Mouse (Mus musculus): ENCODE measurements around the gene Pde1a. TPM values are rescaled to one million over a fixed set of nuclear protein-coding genes. Genes with fewer than 3 reads are reported as not detected.

Pde1a gene
- total RNA-seq, 1 experiment = 0.31 TPM

DNA sequence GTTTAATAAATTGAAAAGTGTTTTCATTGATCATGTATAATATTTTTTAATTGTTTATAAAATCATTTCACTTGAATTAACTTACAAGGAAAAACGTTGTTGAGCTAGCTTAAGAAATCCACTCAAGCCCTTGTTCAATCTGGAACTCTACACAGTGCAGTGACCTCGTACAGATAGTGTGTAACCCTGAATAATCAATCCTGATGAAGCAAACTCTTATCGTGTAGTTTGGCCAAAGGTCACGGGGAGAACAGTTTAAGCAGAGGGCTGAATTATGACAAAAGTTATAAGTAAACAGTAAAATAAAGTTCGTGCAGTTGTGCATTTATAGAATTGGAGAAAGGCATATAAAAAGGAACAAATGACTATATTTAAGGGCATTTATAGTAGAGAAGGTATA is 159.7 kb downstream of the Pde1a start:
- Histone ChIP-seq H3K9me3 (ENCODE audit: control insufficient read depth, insufficient read depth, low read depth, low read length) (no peaks in the 10 kb centered on the region), H3K4me1 (ENCODE audit: control insufficient read depth in 2 of 2, insufficient read depth in 2 of 2, low read length in 2 of 2, poor library complexity in 1 of 2) (no peaks in the 10 kb centered on the region; a peak in 1 of 4 replicates), H3K4me3 (ENCODE audit: insufficient read depth in 1 of 2, low read depth in 1 of 2, low read length in 2 of 2, poor library complexity in 1 of 2, severe bottlenecking in 1 of 2) (no peak overlapping the region), H3K36me3 (ENCODE audit: control insufficient read depth, insufficient read depth, low read length, poor library complexity, severe bottlenecking) (no peaks in the 10 kb centered on the region), H3K27ac (ENCODE audit: insufficient read depth, low read depth, low read length, poor library complexity, severe bottlenecking) (no peak overlapping the region), H3K9ac (ENCODE audit: insufficient read depth, low read depth, low read length, poor library complexity, severe bottlenecking) (no peak overlapping the region)
- no peak for DNase-seq (ENCODE audit: low read depth, low spot score)
- in situ Hi-C loops (cut with MboI; ENCODE audit: low sequenced_read_pairs in 2 of 2, unreplicated experiment in 2 of 2) = no loop called here
- TF ChIP-seq ZC3H11A (IDR thresholded peaks at IDR 0.05; ENCODE audit: borderline replicate concordance, low read depth, low read length) (no peak), MAFK (IDR thresholded peaks at IDR 0.05; ENCODE audit: insufficient read depth, low read depth, low read length) (no peak), CHD2 (IDR thresholded peaks at IDR 0.05; ENCODE audit: low read depth, low read length) (no peak), ZNF384 (IDR thresholded peaks at IDR 0.05; ENCODE audit: low read depth, low read length) (no peak), HCFC1 (IDR thresholded peaks at IDR 0.05; ENCODE audit: borderline replicate concordance, insufficient read depth, low read length) (no peak)

DNA sequence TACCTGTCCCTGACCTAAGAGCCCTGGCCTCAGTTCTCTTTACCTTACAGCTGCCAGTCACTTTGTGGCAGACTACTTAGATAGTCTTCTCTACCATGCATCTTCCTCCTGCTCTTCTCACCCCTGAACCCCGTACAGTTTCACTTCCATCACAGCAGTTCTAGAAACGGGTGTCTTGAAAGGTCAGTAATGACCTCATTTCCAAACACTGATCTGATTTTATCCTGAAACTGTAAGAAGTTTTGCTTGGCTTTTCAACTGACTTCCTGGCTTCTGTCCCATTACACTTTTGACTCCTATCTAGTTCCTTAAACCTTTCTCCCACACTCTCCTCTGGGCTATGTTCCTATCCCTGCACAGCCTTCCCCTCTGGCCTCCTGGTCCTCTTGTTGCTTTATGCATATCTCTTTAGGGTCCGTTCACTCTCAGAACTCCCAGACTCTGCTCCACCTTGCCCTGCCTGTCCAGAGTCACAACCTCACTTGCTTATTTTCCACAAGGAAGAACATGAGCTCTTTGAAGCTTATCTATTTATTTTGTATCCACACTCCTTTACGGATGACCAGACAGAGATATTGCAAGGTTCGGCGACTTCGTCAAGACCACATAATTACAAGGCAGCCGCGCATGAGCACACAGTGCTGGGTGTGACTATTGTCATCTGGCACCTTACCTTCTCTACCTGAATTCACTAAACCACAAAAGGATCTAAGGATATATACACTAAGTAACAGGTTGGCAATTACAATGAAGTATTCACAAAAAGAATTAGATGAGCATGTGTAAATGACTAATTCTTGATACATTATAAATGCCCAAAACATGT is 162.4 kb downstream of the Pde1a start:
- Histone ChIP-seq H3K27ac (ENCODE audit: insufficient read depth, low read depth, low read length, poor library complexity, severe bottlenecking) (no peak overlapping the region), H3K9me3 (ENCODE audit: control insufficient read depth, insufficient read depth, low read depth, low read length) (no peaks in the 10 kb centered on the region), H3K4me3 (ENCODE audit: insufficient read depth in 1 of 2, low read depth in 1 of 2, low read length in 2 of 2, poor library complexity in 1 of 2, severe bottlenecking in 1 of 2) (no peak overlapping the region), H3K4me1 (ENCODE audit: control insufficient read depth in 2 of 2, insufficient read depth in 2 of 2, low read length in 2 of 2, poor library complexity in 1 of 2) (no peaks in the 10 kb centered on the region; a peak in 1 of 4 replicates), H3K9ac (ENCODE audit: insufficient read depth, low read depth, low read length, poor library complexity, severe bottlenecking) (no peak overlapping the region), H3K36me3 (ENCODE audit: control insufficient read depth, insufficient read depth, low read length, poor library complexity, severe bottlenecking) (no peaks in the 10 kb centered on the region)
- no peak for DNase-seq (ENCODE audit: low read depth, low spot score)
- in situ Hi-C loops (cut with MboI; ENCODE audit: low sequenced_read_pairs in 2 of 2, unreplicated experiment in 2 of 2) = no loop called here
- TF ChIP-seq ZC3H11A (IDR thresholded peaks at IDR 0.05; ENCODE audit: borderline replicate concordance, low read depth, low read length) (no peak), ZNF384 (IDR thresholded peaks at IDR 0.05; ENCODE audit: low read depth, low read length) (no peak)

DNA sequence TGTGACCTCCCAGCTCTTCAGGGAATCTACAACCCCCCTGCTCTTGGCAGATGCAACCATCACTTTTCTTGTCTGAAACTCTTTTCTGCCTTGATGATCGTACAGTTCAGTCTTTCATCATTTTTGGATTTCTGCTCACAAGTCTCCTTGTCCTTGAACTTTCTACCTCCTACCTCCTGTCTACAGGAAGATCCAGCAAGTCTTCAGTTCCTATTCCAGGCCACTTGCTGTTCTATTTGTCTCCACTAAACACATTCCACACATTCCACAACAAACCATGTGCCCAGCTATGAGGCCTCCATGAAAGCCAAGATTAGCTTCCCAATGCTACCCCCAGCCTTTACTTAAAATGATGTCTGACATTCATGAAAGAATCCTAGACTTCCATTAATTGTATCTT is 163.2 kb downstream of the Pde1a start:
- H3K4me3 ChIP-seq (ENCODE audit: insufficient read depth in 1 of 2, low read depth in 1 of 2, low read length in 2 of 2, poor library complexity in 1 of 2, severe bottlenecking in 1 of 2) = no peak overlapping the region
- no peak overlapping the region for H3K9ac ChIP-seq (ENCODE audit: insufficient read depth, low read depth, low read length, poor library complexity, severe bottlenecking)
- no peaks in the 10 kb centered on the region for H3K9me3 ChIP-seq (ENCODE audit: control insufficient read depth, insufficient read depth, low read depth, low read length)
- H3K4me1 ChIP-seq (ENCODE audit: control insufficient read depth in 2 of 2, insufficient read depth in 2 of 2, low read length in 2 of 2, poor library complexity in 1 of 2) = no peaks in the 10 kb centered on the region; a peak in 1 of 4 replicates
- no peak overlapping the region for H3K27ac ChIP-seq (ENCODE audit: insufficient read depth, low read depth, low read length, poor library complexity, severe bottlenecking)
- H3K36me3 ChIP-seq (ENCODE audit: control insufficient read depth, insufficient read depth, low read length, poor library complexity, severe bottlenecking) = no peaks in the 10 kb centered on the region
- TF ChIP-seq ZNF384 (IDR thresholded peaks at IDR 0.05; ENCODE audit: low read depth, low read length) = no peak
- no peak for TF ChIP-seq ZC3H11A (IDR thresholded peaks at IDR 0.05; ENCODE audit: borderline replicate concordance, low read depth, low read length)
- no peak for DNase-seq (ENCODE audit: low read depth, low spot score)
- in situ Hi-C loops (cut with MboI; ENCODE audit: low sequenced_read_pairs in 2 of 2, unreplicated experiment in 2 of 2) = no loop called here

DNA sequence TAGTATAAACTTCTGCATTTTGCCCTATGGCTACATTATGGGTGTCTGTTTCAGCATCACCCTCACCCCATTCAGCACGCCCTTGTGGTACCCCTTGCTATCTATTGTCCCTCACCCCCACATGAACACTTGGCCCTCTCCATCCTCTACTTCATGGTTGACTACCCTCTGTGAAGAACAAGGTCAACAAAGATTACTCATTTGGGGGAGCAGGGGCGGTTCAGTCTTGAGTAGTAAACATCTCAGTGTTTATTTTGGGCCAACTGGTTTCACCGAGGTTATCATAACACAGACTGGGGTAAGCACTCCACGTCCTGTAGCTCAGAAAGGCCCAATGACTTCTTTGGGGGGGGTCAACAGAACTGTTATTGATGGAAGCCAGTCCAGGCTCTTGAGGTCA is 164.3 kb downstream of the Pde1a start:
- Histone ChIP-seq H3K4me1 (ENCODE audit: control insufficient read depth in 2 of 2, insufficient read depth in 2 of 2, low read length in 2 of 2, poor library complexity in 1 of 2) (no peaks in the 10 kb centered on the region; a peak in 1 of 4 replicates), H3K27ac (ENCODE audit: insufficient read depth, low read depth, low read length, poor library complexity, severe bottlenecking) (no peak overlapping the region), H3K36me3 (ENCODE audit: control insufficient read depth, insufficient read depth, low read length, poor library complexity, severe bottlenecking) (no peaks in the 10 kb centered on the region), H3K9ac (ENCODE audit: insufficient read depth, low read depth, low read length, poor library complexity, severe bottlenecking) (no peak overlapping the region), H3K9me3 (ENCODE audit: control insufficient read depth, insufficient read depth, low read depth, low read length) (no peaks in the 10 kb centered on the region), H3K4me3 (ENCODE audit: insufficient read depth in 1 of 2, low read depth in 1 of 2, low read length in 2 of 2, poor library complexity in 1 of 2, severe bottlenecking in 1 of 2) (no peak overlapping the region)
- DNase-seq (ENCODE audit: low read depth, low spot score) = no peak
- in situ Hi-C loops (cut with MboI; ENCODE audit: low sequenced_read_pairs in 2 of 2, unreplicated experiment in 2 of 2) = no loop called here
- no peak for TF ChIP-seq MAFK (IDR thresholded peaks at IDR 0.05; ENCODE audit: insufficient read depth, low read depth, low read length)
- no peak for TF ChIP-seq HCFC1 (IDR thresholded peaks at IDR 0.05; ENCODE audit: borderline replicate concordance, insufficient read depth, low read length)
- no peak for TF ChIP-seq CHD2 (IDR thresholded peaks at IDR 0.05; ENCODE audit: low read depth, low read length)
- TF ChIP-seq ZNF384 (IDR thresholded peaks at IDR 0.05; ENCODE audit: low read depth, low read length) = no peak
- no peak for TF ChIP-seq ZC3H11A (IDR thresholded peaks at IDR 0.05; ENCODE audit: borderline replicate concordance, low read depth, low read length)

DNA sequence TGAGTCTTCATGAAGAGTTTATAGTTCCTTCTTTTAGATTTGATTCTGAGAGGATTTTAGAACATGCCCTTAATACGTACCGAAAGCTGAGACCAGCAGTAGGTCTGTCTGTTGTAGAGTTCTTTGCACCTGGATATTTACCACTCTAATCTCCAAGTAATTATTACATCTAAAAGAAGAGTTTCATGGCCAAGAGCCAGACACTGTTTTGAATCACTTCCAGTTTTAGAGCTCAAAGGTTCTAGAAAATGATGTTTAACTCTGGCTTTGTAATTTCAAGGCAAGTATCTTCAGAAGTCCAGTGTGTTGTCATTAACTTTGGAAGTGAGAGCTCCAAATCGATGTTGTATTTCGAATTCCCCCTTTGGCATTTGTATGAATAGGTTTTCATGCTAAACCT is 167.8 kb downstream of the Pde1a start:
- Histone ChIP-seq H3K9me3 (ENCODE audit: control insufficient read depth, insufficient read depth, low read depth, low read length) (no peaks in the 10 kb centered on the region), H3K27ac (ENCODE audit: insufficient read depth, low read depth, low read length, poor library complexity, severe bottlenecking) (no peak overlapping the region), H3K4me3 (ENCODE audit: insufficient read depth in 1 of 2, low read depth in 1 of 2, low read length in 2 of 2, poor library complexity in 1 of 2, severe bottlenecking in 1 of 2) (no peak overlapping the region), H3K4me1 (ENCODE audit: control insufficient read depth in 2 of 2, insufficient read depth in 2 of 2, low read length in 2 of 2, poor library complexity in 1 of 2) (no peaks in the 10 kb centered on the region; a peak in 1 of 4 replicates), H3K36me3 (ENCODE audit: control insufficient read depth, insufficient read depth, low read length, poor library complexity, severe bottlenecking) (no peaks in the 10 kb centered on the region), H3K9ac (ENCODE audit: insufficient read depth, low read depth, low read length, poor library complexity, severe bottlenecking) (no peak overlapping the region)
- in situ Hi-C loops (cut with MboI; ENCODE audit: low sequenced_read_pairs in 2 of 2, unreplicated experiment in 2 of 2) = no loop called here
- DNase-seq (ENCODE audit: low read depth, low spot score) = no peak
- no peak for TF ChIP-seq HCFC1 (IDR thresholded peaks at IDR 0.05; ENCODE audit: borderline replicate concordance, insufficient read depth, low read length)
- no peak for TF ChIP-seq MAFK (IDR thresholded peaks at IDR 0.05; ENCODE audit: insufficient read depth, low read depth, low read length)
- no peak for TF ChIP-seq CHD2 (IDR thresholded peaks at IDR 0.05; ENCODE audit: low read depth, low read length)
- TF ChIP-seq ZC3H11A (IDR thresholded peaks at IDR 0.05; ENCODE audit: borderline replicate concordance, low read depth, low read length) = no peak
- TF ChIP-seq ZNF384 (IDR thresholded peaks at IDR 0.05; ENCODE audit: low read depth, low read length) = no peak

All from ES-E14 (cell line).